Mouse (Mus musculus) embryonic fibroblast, embryonic 13.5 days (primary cell): ENCODE data around the gene Cyb5r1. TPM values are rescaled to one million over a fixed set of nuclear protein-coding genes. Genes with fewer than 3 reads are reported as not detected.

Experiments used
- H3K27ac ChIP-seq: 2 replicates; pipeline ENCODE4 v1.5.1; 2012; ENCODE audit warnings: low read length, control low read depth, inconsistent platforms; ENCODE audit not compliant: insufficient read depth
- H3K4me1 ChIP-seq: 2 replicates; pipeline ENCODE4 v1.6.1; 2011; ENCODE audit warnings: low read length; ENCODE audit not compliant: control insufficient read depth, insufficient read depth
- H3K4me3 ChIP-seq: 2 replicates; pipeline ENCODE4 v1.5.1; 2011; ENCODE audit warnings: mild to moderate bottlenecking, control low read depth, low read length; ENCODE audit not compliant: insufficient read depth
- CTCF ChIP-seq: IDR thresholded peaks from 2 replicates; pipeline ENCODE4 v1.5.1; 2011; ENCODE audit warnings: mild to moderate bottlenecking, control low read depth, low read length, moderate library complexity, borderline replicate concordance; ENCODE audit not compliant: insufficient read depth
- POLR2A ChIP-seq: IDR thresholded peaks from 2 replicates; pipeline ENCODE4 v1.6.1; 2011; ENCODE audit warnings: low read depth, mild to moderate bottlenecking, control low read depth, low read length, moderate library complexity
- polyA plus RNA-seq: library from polyadenylated mRNA; stranded (reverse); fragments of >200 nt; gene quantifications from 2 replicates; pipeline ENCODE4 v1.2.4, GENCODE M21; 2011; ENCODE audit warnings: low read depth; ENCODE audit not compliant: missing spikeins, insufficient read length

Gene Cyb5r1
- polyA plus RNA-seq, 1 experiment, result 158 TPM

DNA sequence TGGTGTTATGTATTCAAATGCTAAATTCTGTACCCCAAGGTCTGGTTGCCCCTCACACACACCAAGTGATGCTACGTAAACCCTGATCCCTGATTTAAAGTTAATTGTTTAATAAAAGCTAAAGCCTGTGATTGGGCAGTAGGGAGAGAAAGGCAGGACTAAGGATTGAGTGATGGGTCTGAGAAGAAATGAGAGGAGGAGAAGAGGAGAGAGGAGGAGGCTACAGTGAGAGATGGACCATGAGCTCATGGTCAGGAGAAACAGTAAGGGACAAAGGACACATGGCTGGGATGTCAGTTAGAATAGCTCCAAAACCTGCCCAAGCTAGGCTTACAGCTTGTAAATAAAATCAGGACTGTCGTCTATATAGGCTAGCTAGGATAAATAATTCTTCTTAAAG lies 24.3 kb upstream of the Cyb5r1 start:
- H3K4me3 ChIP-seq, result no peak overlapping the region

DNA sequence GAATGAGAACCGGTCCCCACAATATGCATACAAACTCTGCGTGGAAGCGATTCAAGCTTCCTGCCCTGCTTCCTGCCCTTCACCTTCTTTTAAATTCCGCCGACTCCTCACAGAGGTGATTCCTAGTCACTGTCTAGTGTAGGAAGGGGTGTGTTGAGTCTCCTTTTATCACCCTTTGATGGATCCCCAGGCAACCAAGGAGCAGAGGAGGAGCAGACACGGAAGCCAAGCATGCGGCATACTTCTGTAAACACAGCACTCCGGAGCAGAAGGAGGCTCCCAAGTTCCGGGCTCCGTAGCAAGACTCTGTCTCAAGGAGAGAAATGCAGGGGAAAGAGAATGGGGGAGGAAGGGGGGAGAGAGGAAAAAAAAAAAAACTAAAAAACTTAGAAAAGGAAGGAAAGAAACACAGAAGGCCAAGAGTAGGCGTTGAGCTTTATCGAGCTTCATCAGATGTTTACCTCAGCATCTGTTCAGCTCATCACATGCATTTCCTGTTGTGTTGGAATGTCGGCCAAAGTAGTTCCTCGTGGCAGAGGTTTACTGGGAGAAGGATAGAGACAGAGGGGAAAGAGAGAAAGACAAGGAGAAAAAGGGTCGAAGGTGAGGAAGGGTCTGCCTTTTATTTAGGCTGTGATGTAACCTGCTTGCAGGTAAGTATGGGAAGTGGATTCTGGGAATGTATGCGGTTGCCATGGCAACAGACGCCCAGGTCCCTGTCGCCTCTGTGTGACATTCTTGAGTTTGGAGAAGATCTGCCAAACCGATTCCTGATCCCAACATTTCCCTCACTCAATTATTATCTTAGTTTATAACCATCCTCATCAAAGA lies 23.3 kb upstream of the Cyb5r1 start:
- Histone ChIP-seq H3K4me3 (no peak overlapping the region), H3K4me1 (no peaks in the 10 kb centered on the region), H3K27ac (no peak overlapping the region)
- TF ChIP-seq CTCF, result no peak
- TF ChIP-seq POLR2A, result no peak

More for the DNA sequence above, 24.3 kb upstream of the Cyb5r1 start:
- H3K4me1 ChIP-seq, result no peaks in the 10 kb centered on the region
- TF ChIP-seq POLR2A, result no peak
- TF ChIP-seq CTCF, result no peak
- no peak overlapping the region for H3K27ac ChIP-seq

DNA sequence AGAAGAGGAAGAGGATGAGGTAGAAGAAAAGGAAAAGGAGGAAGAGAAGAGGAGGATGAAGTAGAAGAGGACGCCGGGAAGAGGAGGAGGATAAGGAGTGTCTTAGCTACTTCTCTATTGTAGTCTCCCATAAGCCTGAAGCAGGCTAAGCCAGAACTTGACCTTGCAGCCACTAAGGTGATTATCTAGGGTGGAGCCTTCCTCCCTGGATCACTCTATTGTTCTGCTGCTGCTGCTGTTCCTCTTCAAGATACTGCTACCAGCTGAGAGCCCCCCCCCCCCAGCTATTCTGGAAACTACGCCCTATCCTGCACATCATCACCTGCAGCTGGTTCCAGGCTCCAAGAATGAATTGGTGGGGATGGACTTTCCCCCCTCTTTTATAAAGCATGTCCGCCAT lies 20.8 kb upstream of the Cyb5r1 start:
- Histone ChIP-seq H3K4me1 (no peaks in the 10 kb centered on the region), H3K27ac (no peak overlapping the region)
- TF ChIP-seq CTCF (no peak), POLR2A (no peak)

DNA sequence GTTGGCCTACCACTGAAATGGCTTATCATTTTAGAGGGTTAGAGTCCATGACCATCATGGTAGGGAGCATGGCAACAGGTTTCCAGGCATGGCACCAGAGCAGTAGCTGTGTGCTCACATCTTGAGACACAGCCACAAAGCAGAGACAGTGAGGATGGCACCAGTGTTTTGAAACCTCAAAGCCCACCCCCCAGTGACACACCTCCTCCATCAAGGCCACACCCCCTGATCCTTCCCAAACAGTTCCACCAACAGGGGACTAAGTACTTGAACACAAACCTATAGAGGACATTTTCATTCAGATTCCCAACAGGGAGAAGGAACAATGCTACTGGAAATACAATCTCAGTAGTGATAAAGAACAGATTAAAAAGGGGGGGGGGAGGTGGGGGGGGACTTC lies 20.2 kb upstream of the Cyb5r1 start:
- no peaks in the 10 kb centered on the region for H3K4me1 ChIP-seq
- H3K27ac ChIP-seq, result no peak overlapping the region
- TF ChIP-seq CTCF, result no peak
- TF ChIP-seq POLR2A, result no peak
- H3K4me3 ChIP-seq, result no peak overlapping the region

More for the DNA sequence above, 20.8 kb upstream of the Cyb5r1 start:
- no peak overlapping the region for H3K4me3 ChIP-seq

DNA sequence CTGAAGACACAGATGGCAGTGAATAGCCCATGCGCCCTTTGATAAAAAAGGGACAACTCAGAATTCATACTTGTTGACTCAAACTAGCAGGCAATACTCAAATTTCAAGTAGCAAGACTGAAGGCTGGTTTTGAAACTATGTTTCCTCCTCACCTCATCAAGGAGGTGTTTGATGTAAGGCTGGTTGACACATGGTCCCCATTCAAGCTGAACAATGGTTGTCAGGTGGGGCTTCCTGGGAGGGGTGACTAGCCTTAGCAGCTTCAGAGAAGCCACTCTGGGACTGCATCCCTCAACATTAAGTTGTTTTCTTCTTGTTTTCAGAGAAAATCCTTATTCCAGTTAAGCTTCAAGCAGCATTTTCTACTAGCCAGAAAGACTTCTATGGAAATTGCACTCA lies 19.7 kb upstream of the Cyb5r1 start, which contains the start of gene 4933406M09Rik:
Gene 4933406M09Rik (plus strand): TSS at position 275 of the 400 bp plus-strand sequence.
- TF ChIP-seq POLR2A, result no peak
- no peak for TF ChIP-seq CTCF

DNA sequence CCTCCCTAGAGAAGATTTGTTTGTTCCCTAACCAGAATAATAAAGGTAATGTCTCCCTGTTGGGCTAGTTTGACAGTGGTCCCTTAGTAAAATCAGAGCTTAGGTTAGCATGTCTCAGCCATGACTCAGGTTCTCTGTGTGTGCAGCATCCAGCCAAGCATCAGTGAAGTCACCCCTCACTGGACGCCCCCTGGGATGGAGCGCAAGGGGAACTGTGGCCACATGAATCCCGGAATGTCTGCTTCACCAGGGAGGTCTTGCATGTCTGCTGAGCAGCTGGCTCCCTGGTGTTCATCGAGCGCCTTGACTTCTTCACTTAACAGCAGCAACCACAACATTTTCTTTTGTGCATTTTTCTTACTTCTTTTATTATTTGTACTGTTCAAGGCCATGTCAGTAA lies 11.5 kb upstream of the Cyb5r1 start:
- no peak for TF ChIP-seq CTCF
- TF ChIP-seq POLR2A, result no peak
- no peak overlapping the region for H3K4me3 ChIP-seq
- no peaks in the 10 kb centered on the region for H3K4me1 ChIP-seq
- no peak overlapping the region for H3K27ac ChIP-seq

More for the DNA sequence above, 19.7 kb upstream of the Cyb5r1 start, which contains the start of gene 4933406M09Rik:
- Histone ChIP-seq H3K4me1 (no peaks in the 10 kb centered on the region), H3K4me3 (no peak within 1 kb of the TSS), H3K27ac (no peak within 1 kb of the TSS)

DNA sequence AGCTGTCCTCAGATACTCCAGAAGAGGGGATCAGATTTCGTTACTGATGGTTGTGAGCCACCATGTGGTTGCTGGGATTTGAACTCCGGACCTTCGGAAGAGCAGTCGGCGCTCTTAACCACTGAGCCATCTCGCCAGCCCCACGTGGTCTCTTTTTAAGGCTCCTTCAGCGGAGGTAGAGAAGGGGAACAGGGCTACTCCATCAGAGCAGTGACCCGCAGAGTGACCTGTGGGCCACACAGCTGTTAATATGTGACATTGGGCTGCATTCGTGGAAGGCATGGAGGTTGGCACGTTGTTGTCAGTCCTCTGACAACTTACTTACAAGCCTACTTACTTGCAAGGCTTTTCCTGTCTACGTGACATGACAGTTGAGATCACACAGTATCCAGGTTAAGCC lies 7.1 kb upstream of the Cyb5r1 start:
- Histone ChIP-seq H3K4me1 (no peaks in the 10 kb centered on the region), H3K27ac (no peak overlapping the region), H3K4me3 (no peak overlapping the region)
- no peak for TF ChIP-seq CTCF
- TF ChIP-seq POLR2A, result no peak

DNA sequence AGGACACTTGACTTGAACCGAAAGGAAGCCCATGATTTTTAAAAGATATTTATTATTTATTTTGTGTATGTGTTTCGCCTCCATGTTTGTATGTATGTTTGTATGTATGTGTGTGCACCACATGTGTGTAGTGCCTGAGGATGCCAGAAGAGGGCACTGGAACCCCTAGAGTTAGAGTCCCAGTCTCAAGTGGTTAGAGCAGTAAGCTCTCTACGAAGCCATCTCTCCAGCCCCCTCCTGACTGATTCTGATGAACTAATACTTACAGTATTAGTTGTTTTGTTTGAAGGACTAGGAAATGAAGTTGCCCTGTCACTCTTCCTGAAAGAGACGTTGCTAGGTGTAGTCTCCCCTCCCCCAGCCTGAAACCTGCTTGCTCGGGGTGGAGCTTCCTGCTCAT lies 5.6 kb upstream of the Cyb5r1 start:
- Histone ChIP-seq H3K4me1 (no peaks in the 10 kb centered on the region), H3K27ac (no peak overlapping the region), H3K4me3 (no peak overlapping the region)
- no peak for TF ChIP-seq CTCF
- no peak for TF ChIP-seq POLR2A

DNA sequence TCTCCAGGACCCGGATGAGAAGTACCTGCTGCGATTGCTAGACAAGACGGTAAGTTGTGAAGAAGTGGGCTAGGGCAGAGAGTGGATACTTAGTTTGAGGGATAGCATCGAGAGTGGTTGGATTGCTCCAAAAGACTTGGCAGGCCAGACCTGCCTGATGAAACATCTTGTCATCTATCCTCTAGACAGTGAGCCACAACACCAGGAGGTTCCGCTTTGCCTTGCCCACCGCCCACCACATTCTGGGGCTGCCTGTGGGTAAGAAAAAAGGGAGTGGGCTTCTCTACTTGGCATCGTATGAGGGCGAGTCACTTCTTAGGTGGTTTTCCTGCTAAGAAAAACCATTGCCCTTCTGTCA lies 1.0 kb downstream of the Cyb5r1 start:
- peak overlapping the region; percentile 91 for H3K27ac ChIP-seq
- H3K4me1 ChIP-seq, result 0 out of 2 replicates have a peak, but pooled peaks cover 5% of the 10 kb centered on the region
- H3K4me3 ChIP-seq, result peak overlapping the region; percentile 84
- TF ChIP-seq CTCF, result no peak
- peak; percentile 55; the same call in 1 of the 2 replicates for TF ChIP-seq POLR2A

DNA sequence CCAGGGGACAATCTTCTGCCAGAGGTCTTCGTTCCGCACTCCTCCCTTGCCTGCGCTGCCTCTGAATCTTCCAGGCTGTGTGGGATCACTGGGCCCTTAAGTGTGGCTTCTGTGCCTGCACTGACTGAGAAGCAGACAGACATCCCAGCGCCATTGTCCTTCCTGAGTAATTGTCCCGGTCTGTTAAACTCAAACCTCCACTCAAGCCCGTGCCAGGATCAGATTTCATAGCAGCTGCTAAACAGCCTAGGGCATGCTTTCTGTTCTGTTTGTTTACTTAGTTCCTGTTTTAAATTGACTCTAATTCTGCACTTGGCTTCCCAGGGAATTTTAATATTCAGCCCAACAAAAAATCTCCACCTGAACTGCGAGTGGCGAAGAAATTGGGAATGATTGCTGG lies 2.7 kb downstream of the Cyb5r1 start:
- Histone ChIP-seq H3K27ac (no peak overlapping the region), H3K4me3 (no peak overlapping the region), H3K4me1 (0 out of 2 replicates have a peak, but pooled peaks cover 5% of the 10 kb centered on the region)
- TF ChIP-seq POLR2A (no peak), CTCF (no peak)
